Mouse (Mus musculus) hindbrain, embryonic 14.5 days (tissue): ENCODE results near the gene Tcl1b5. TPM values are rescaled to one million over a fixed set of nuclear protein-coding genes. Genes with fewer than 3 reads are reported as not detected.
"Not testable (repeated sequence)": the region's sequence is repeated elsewhere in the genome, so short reads cannot be mapped to it uniquely, and the experiment has no call there.

Source experiments
- ATAC-seq: fragments of 200-750 bp; cut with Nextera tagmentation; 2 replicates; pipeline ENCODE4 v1.8.0; 2017; ENCODE audit warnings: moderate number of reproducible peaks, mild to moderate bottlenecking, moderate TSS enrichment, moderate library complexity; ENCODE audit not compliant: low FRiP score
- DNase-seq: peaks from one replicate; pipeline ENCODE4 v3.0.0-alpha.2; 2015; ENCODE audit warnings: low spot score
- H3K27ac ChIP-seq: fragments of 300-500 bp; sonication (generic); 2 replicates; pipeline ENCODE4 v1.5.1; 2014; ENCODE audit warnings: mild to moderate bottlenecking, moderate library complexity
- H3K27me3 ChIP-seq: fragments of 300-500 bp; sonication (generic); 2 replicates; pipeline ENCODE4 v1.6.1; 2014; ENCODE audit warnings: mild to moderate bottlenecking, low read length, mixed read lengths; ENCODE audit not compliant: control insufficient read depth, insufficient read depth
- H3K36me3 ChIP-seq: fragments of 300-500 bp; sonication (generic); replicated peaks from 2 replicates; pipeline ENCODE4 v1.6.1; 2014; ENCODE audit not compliant: control insufficient read depth, insufficient read depth
- H3K4me1 ChIP-seq: fragments of 300-500 bp; sonication (generic); replicated peaks from 2 replicates; pipeline ENCODE4 v1.6.1; 2014; ENCODE audit warnings: antibody characterized with exemption, low read length, mixed read lengths; ENCODE audit not compliant: control insufficient read depth, insufficient read depth
- H3K4me2 ChIP-seq: fragments of 300-500 bp; sonication (generic); replicated peaks from 2 replicates; pipeline ENCODE4 v1.6.1; 2014; ENCODE audit warnings: mild to moderate bottlenecking, moderate library complexity
- H3K4me3 ChIP-seq: fragments of 300-500 bp; sonication (generic); replicated peaks from 2 replicates; pipeline ENCODE4 v1.5.1; 2014; ENCODE audit warnings: mild to moderate bottlenecking, low read length
- H3K9ac ChIP-seq: fragments of 300-500 bp; sonication (generic); 2 replicates; pipeline ENCODE4 v1.6.1; 2014
- H3K9me3 ChIP-seq: fragments of 300-500 bp; sonication (generic); 2 replicates; pipeline ENCODE4 v1.6.1; 2016; ENCODE audit warnings: low read length; ENCODE audit not compliant: control insufficient read depth
- WGBS: fragments of 180-500 bp; shearing (Covaris S2); extraction: QIAGEN DNeasy Blood & Tissue Kit; methylation state at CpG from one replicate; pipeline ENCODE4 v1.1.7; 2014; 5-methylcytosine and 5-hydroxymethylcytosine counted together
- polyA plus RNA-seq: library from polyadenylated mRNA; unstranded; fragments of >200 nt; fragmentation: Nextera tagmentation; extraction: Ambion mirVana; gene quantifications from 2 replicates; pipeline ENCODE4 v1.2.1, GENCODE M21; 2014

Tcl1b5 gene
- polyA plus RNA-seq, 1 experiment from 2014 or later = not detected

DNA sequence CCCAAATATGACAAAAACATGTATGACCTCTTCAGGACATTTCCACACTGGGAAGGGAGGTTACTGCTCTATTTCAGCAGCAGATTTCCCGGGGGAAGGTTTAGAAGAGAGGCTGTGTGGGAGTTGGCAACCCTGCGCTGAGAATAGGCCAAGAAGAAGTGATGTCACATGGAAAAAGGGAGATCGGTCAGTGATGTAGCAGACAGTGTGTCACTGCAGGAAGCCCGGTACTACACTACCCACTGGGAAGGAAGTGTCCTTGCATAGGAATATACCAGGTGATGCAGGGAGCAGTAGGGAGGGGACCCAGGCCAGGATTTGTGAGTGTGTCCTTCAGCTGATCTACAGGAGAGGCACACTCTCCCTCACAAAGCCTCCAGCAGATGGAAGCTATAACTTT, 20.9 kb upstream of the Tcl1b5 start:
- H3K4me2 ChIP-seq, H3K9me3 ChIP-seq, H3K27ac ChIP-seq, H3K4me1 ChIP-seq, H3K27me3 ChIP-seq, H3K36me3 ChIP-seq, ATAC-seq, DNase-seq, H3K4me3 ChIP-seq, H3K9ac ChIP-seq: not testable (repeated sequence)
- 81% methylated on average over 4 of the region's 4 CpGs for WGBS

DNA sequence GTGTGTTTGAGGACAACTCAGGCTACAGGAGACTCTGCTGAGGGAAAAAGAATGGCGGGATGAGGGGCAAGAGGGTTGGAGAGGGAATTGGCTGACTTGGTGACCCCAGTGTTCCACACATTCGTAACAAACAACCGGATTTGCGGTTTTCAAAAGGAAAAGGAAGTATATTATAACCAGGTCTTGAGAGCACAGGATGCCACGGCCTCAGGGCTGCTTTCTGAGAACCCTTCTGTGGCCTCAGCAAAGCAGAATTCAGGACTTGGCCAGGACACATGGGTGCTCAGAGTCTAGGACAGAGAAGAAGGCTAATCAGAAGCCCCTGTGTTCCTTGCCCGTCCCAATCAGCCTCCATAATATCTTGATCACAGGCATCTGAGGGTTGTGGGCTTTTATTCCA, 17.3 kb upstream of the Tcl1b5 start:
- DNase-seq (no peak), ATAC-seq (no peak)
- no peak overlapping the region for H3K27ac ChIP-seq
- no peak overlapping the region for H3K4me3 ChIP-seq
- H3K9ac ChIP-seq = no peak overlapping the region
- no peaks in the 10 kb centered on the region for H3K27me3 ChIP-seq
- H3K4me2 ChIP-seq = no peak overlapping the region
- no peaks in the 10 kb centered on the region for H3K4me1 ChIP-seq
- no peaks in the 10 kb centered on the region for H3K9me3 ChIP-seq
- H3K36me3 ChIP-seq = no peaks in the 10 kb centered on the region
- 84% methylated on average over 6 of the region's 6 CpGs for WGBS

DNA sequence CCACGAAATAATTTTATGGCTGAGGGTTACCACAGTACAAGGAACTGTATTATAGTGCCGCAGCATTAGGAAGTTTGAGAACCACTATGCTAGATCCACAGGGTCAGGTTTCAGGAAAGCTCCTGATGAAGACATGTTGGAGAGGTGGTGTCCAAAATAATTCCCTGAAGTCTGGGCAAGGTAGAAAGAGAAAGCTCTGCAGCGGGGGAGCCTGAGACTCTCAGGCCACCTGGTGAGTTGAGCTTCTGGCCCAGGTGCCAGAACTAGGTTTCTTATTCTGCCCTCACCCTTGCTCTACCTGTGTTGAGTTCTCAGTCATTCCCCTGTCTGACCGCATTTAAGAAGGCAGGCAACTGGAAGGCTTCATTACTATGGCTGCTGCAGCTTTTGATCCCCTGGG, 16.8 kb upstream of the Tcl1b5 start, which contains the start of gene Tcl1b1:
Tcl1b1 (plus strand) TSS at position 301 of the 400 bp plus-strand sequence.
- no peak for DNase-seq
- no peak within 1 kb of the TSS for H3K9ac ChIP-seq
- no peaks in the 10 kb centered on the region for H3K27me3 ChIP-seq
- H3K9me3 ChIP-seq = no peaks in the 10 kb centered on the region
- no peak for ATAC-seq
- H3K36me3 ChIP-seq = no peaks in the 10 kb centered on the region
- H3K27ac ChIP-seq = no peak within 1 kb of the TSS
- no peaks in the 10 kb centered on the region for H3K4me1 ChIP-seq
- H3K4me3 ChIP-seq = no peak within 1 kb of the TSS
- H3K4me2 ChIP-seq = no peak within 1 kb of the TSS
- 84% methylated on average over 4 of the region's 4 CpGs for WGBS

DNA sequence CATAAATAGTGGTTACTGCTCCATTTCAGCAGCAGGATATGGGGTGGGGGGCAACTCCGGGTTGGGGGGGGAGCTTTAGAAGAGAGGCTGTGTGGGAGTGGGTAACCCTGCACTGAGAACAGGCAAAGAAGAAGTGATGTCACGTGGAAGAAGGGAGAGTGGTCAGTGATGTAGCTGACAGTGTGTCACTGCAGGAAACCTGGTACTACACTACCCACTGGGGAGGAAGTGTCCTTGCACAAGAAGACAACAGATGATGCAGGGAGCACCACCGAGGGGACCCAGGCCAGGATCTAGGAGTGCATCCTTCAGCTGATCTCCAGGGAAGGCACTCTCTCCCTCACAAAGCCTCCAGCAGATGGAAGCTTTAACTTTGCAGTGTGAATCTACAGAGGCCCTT, 9.4 kb upstream of the Tcl1b5 start:
- no peak overlapping the region for H3K4me2 ChIP-seq
- H3K27ac ChIP-seq = no peak overlapping the region
- H3K36me3 ChIP-seq = no peaks in the 10 kb centered on the region
- no peaks in the 10 kb centered on the region for H3K4me1 ChIP-seq
- no peaks in the 10 kb centered on the region for H3K27me3 ChIP-seq
- ATAC-seq = no peak
- no peak for DNase-seq
- H3K9me3 ChIP-seq = no peaks in the 10 kb centered on the region
- no peak overlapping the region for H3K9ac ChIP-seq
- 83% methylated on average over 3 of the region's 3 CpGs for WGBS
- H3K4me3 ChIP-seq = no peak overlapping the region

DNA sequence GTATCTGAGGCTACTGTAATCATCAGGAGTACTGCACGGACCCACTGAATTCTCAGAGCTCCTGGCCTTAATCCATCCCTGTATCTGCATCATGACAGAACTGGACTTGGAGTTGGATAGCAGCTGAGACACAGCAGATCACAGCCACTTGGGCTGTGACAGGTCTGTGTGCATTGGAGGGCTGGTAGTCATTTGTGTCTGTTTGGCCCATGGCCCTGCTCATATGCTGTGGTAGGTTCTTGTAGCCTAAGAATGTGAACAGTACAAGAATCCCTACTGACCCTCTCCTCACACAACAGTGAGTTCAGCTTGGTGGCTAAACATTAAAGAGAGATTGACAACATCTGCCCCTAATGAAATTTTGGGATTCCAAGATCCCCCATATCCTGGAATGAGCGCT, 2.8 kb upstream of the Tcl1b5 start:
- Histone ChIP-seq H3K27ac (no peak overlapping the region), H3K9ac (no peak overlapping the region), H3K27me3 (no peaks in the 10 kb centered on the region), H3K36me3 (no peaks in the 10 kb centered on the region), H3K4me3 (no peak overlapping the region), H3K4me1 (no peaks in the 10 kb centered on the region), H3K4me2 (no peak overlapping the region), H3K9me3 (no peaks in the 10 kb centered on the region)
- WGBS = 91% methylated on average over 2 of the region's 2 CpGs
- DNase-seq (no peak), ATAC-seq (no peak)

DNA sequence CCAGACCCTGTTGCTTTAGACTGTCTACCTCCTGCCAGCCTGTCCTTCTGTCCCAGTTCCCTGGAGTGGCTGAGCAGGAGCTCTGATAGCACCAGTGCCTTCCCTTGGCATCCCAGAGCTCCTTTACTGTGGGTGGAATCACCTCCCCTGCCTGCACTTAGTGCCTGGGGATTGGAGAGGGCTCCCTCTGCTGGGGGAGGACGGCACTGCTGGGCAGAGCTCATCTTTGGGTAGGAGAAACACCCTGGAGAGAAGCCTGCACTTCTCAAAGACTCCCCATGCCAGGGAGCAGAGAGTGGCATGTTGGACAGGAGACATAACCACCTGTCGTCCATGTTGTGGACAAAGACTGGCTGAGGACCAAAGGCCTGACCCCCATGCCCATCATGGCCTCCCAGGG, 1.8 kb upstream of the Tcl1b5 start:
- not testable (repeated sequence) for H3K27me3 ChIP-seq, H3K9me3 ChIP-seq, H3K4me2 ChIP-seq, DNase-seq, H3K4me3 ChIP-seq, ATAC-seq, H3K36me3 ChIP-seq, H3K9ac ChIP-seq, H3K27ac ChIP-seq, H3K4me1 ChIP-seq
- WGBS = 23% methylated on average over 2 of the region's 2 CpGs

DNA sequence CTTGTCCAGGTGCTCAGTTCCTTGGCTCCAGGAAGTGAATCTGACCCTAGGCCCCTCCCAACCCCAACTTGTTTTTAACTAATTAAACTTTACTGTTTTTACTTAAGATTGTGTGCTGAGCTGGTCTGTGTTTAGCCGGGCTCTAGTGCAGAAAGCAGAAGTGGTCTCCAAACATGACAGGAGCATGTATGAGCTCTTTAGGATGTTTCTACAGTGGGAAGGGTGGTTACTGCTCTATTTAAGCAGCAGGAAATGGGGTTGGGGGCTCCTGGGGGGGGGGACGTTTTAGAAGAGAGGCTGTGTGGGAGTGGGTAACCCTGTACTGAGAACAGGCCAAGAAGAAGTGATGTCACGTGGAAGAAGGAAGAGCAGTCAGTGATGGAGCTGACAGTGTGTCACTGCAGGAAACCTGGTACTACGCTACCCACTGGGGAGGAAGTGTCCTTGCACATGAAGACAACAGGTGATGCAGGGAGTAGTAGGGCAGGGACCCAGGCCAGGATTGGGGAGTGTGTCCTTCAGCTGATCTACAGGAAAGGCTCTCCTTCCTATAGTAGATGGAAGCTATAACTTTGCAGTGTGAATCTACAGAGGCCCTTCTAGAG, 5.0 kb downstream of the Tcl1b5 start:
- not testable (repeated sequence) for DNase-seq, H3K36me3 ChIP-seq, H3K9me3 ChIP-seq, ATAC-seq, H3K27me3 ChIP-seq, H3K9ac ChIP-seq, H3K4me2 ChIP-seq, H3K27ac ChIP-seq, H3K4me1 ChIP-seq, H3K4me3 ChIP-seq
- 74% methylated on average over 4 of the region's 4 CpGs for WGBS

DNA sequence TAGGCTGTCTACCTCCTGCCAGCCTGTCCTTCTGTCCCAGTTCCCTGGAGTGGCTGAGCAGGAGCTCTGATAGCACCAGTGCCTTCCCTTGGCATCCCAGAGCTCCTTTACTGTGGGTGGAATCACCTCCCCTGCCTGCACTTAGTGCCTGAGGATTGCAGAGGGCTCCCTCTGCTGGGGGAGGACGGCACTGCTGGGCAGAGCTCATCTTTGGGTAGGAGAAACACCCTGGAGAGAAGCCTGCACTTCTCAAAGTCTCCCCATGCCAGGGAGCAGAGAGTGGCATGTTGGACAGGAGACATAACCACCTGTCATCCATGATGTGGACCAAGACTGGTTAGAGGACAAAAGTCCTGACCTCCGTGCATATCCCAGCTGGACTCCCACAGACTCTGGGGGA, 12.8 kb downstream of the Tcl1b5 start:
- H3K4me2 ChIP-seq, DNase-seq, H3K9me3 ChIP-seq, H3K36me3 ChIP-seq, H3K27me3 ChIP-seq, H3K9ac ChIP-seq, H3K4me3 ChIP-seq, H3K27ac ChIP-seq, ATAC-seq, H3K4me1 ChIP-seq: not testable (repeated sequence)
- WGBS = 55% methylated on average over 2 of the region's 2 CpGs

DNA sequence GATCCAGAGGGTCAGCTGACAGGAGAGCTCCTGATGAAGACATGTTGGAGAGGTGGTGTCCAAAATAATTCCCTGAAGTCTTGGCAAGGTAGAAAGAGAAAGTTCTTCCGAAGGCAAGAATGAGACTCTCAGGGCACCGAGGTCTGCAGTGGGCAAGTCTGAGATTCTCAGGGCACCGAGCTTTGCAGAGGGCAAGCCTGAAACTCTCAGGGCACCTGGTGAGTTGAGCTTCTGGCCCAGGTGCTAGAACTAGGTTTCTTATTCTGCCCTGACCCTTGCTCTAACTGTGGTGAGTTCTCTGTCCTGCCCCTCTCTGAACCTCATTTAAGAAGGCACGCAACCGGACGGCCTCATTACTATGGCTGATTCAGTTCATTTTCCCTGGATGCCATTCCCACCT, 14.6 kb downstream of the Tcl1b5 start, which contains the start of gene Tcl1b3:
Tcl1b3 (plus strand) TSS at position 301 of the 400 bp plus-strand sequence.
- ATAC-seq, DNase-seq, H3K9me3 ChIP-seq, H3K36me3 ChIP-seq, H3K4me1 ChIP-seq, H3K27me3 ChIP-seq, H3K4me3 ChIP-seq, H3K9ac ChIP-seq, H3K27ac ChIP-seq, H3K4me2 ChIP-seq: not testable (repeated sequence)
- WGBS = 93% methylated on average over 6 of the region's 6 CpGs
